Mouse (Mus musculus) gastrocnemius, adult 18-20 months (tissue): ENCODE data around the gene Sox5. TPM values are rescaled to one million over a fixed set of nuclear protein-coding genes. Genes with fewer than 3 reads are reported as not detected.

ENCODE experiments used
- DNase-seq: peaks from one replicate; pipeline ENCODE4 v3.0.0; 2021; ENCODE audit warnings: low spot score
- total RNA-seq, 2 experiments: library from RNA; stranded (reverse); gene quantifications; 2 replicates each; pipeline ENCODE4 v1.2.3; 2021

Sox5 gene
- total RNA-seq, 2 experiments from 2014 or later, result 1.1 to 1.3 TPM

DNA sequence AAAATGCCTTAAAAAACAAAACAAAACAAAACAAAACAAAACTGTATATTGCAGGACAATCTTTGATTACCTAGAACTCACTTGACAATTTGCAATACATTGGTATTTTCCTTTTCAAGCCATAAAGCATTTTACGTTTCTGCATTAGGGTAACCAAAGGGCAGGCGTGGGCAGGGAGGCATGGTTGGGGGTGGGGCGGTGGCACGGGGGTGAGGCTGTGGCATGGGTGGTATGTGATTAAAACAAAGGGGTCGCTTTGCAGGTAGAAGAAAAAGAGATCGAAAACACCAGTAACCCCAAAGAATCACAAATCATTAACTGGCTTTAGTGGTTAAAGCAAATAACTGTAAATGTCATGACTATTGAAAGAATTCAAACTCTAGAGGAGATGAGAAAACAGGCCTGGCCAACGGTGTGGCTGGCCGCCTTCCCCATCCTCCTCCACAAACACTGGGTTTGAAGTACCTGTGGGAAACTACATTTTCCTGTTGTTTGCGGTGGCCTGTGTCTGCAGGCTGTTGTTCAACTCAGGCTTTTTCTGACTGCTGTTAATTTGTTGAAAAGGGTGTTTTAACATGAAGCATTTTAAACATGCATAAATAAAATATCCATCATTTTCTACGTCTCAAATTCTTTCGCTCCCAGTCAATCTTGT, 289.9 kb downstream of the Sox5 start:
- no peak for DNase-seq

GRCm38 (mm10) chr6:144490896-144491295, 290.9 kb downstream of the Sox5 start:
- no peak for DNase-seq

DNA sequence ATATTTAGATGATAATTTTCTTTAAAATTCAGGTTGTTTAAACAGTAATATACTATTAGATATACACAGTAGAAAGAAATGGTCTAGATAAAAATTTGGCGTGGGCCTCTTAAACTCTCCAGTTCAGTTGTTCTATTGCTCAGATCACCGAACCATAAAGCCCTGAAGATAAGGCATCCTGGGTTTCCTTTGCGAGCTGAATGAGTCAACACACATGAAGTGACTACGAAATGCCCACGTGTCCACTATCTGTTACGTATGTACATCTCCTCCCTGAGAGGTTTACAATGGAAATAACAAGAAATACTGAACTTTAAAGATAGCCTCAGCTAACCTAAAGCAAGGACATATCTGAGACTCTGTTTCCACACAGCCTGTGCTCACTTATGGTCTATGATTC, 296.2 kb downstream of the Sox5 start:
- DNase-seq, result no peak

GRCm38 (mm10) chr6:144483166-144483565, 298.6 kb downstream of the Sox5 start:
- DNase-seq, result no peak

DNA sequence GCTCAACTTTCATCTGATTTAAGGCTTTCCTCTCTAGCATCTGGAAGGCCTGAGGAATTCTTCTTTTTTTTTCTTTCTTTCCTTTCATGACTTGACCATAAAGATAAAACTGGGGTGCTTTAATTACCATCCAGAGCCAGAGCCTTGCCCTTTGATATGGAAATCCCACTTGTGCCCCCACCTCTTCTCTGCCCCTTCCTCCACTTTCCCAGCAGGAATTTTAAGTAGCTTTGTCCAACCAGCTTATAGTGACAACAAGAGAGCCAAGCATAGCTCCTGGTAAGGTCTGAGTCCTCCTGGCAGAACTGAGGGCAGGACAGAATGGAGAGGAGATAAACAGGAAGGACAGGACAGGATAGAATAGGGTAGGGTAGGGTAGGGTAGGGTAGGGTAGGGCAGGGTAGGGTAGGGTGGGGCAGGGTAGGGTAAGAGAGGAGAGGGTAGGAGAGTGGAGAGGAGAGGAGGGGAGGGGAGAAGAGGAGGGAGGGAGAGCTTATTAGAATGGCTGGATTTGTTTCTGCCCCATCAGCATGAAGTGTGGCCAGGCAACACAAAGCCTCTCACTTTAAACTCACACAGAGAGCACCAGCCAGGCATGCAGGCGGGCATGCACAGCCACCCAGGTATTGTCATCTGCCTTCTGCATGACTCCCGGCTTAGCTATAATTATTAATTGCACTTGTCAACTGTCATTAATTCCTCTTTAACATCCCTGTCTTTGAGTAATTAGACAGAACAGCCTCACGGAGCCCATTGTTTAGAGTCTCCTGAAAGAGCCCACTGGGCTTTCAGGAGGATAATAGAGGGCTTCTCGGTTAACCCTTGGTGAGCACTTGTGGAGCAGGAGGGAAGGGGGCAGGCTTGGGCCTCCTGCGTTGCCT, 300.9 kb downstream of the Sox5 start:
- no peak for DNase-seq

DNA sequence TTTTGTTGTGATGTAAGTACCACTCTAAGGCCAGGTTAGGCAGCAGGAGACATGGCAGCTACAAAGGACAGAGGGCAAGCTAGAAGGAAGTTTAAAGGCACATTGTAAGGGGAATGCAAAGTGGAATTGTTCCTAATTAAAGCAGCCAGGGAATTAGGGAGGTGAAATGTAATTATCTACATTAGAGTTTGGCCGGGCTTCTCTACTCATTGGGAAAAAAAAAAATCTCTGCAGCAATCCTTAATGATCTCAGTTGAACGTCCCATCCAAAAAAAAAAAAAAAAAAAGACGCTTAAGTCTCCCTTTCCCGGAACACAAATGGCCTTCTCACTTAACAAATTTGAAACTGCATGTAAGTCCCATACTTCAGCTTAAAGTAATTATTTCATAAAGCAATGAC, 301.9 kb downstream of the Sox5 start:
- DNase-seq, result no peak

- no peak for DNase-seq
These were observed 304.3 kb downstream of the Sox5 start for GRCm38 (mm10) chr6:144477287-144478064.

- DNase-seq, result no peak
These were observed 308.3 kb downstream of the Sox5 start for GRCm38 (mm10) chr6:144473437-144473836.

DNA sequence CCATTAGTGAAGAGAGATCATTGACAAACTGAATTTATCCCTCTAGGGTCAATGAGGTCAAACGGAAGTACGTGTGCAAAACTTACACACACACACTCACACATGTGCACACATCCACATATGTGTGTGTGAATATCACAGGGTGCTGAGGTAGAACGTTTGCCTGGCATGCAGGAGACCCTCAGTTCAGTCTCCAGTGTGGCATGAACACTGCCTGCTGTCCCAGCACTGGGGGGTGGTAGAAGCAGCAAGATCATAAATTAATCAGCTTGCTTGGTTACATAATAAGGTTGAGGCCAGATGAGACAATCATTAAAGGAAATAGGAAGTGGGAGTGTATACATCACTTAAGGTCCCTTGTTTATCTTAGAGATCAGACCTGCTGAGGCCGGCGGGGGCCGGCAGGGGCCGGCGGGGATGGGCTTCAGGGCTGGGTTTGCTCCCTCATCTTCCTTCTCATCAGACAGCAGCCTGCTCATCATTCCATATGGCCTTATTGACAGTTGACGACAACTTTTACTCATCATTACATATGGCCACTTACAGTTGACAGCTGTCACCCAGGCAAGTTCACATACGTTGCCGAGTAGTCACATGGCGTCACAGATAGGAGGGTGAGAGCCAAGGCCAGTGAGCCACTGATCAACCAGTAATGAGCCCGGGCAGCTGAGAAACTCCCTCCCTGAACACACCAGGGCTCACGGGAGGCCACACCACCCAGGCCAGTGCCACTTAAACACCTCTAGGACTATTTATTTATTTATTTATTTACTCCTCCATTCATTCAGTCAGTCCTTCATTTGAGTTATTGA, 309.5 kb downstream of the Sox5 start:
- DNase-seq, result no peak

GRCm38 (mm10) chr6:144466711-144467110, 315.1 kb downstream of the Sox5 start:
- DNase-seq, result no peak

- no peak for DNase-seq
These were observed 318.1 kb downstream of the Sox5 start for GRCm38 (mm10) chr6:144463691-144464090.

- no peak for DNase-seq
These were observed 318.5 kb downstream of the Sox5 start for GRCm38 (mm10) chr6:144463274-144463673.

- no peak for DNase-seq
These were observed 322.3 kb downstream of the Sox5 start for GRCm38 (mm10) chr6:144459486-144459885.

GRCm38 (mm10) chr6:144457500-144457899, 324.3 kb downstream of the Sox5 start:
- DNase-seq, result no peak

GRCm38 (mm10) chr6:144454291-144455276, 327.2 kb downstream of the Sox5 start:
- DNase-seq, result no peak

- DNase-seq, result no peak
These were observed 328.2 kb downstream of the Sox5 start for GRCm38 (mm10) chr6:144453605-144454004.

- DNase-seq, result no peak
These were observed 328.6 kb downstream of the Sox5 start for GRCm38 (mm10) chr6:144453147-144453546.

DNA sequence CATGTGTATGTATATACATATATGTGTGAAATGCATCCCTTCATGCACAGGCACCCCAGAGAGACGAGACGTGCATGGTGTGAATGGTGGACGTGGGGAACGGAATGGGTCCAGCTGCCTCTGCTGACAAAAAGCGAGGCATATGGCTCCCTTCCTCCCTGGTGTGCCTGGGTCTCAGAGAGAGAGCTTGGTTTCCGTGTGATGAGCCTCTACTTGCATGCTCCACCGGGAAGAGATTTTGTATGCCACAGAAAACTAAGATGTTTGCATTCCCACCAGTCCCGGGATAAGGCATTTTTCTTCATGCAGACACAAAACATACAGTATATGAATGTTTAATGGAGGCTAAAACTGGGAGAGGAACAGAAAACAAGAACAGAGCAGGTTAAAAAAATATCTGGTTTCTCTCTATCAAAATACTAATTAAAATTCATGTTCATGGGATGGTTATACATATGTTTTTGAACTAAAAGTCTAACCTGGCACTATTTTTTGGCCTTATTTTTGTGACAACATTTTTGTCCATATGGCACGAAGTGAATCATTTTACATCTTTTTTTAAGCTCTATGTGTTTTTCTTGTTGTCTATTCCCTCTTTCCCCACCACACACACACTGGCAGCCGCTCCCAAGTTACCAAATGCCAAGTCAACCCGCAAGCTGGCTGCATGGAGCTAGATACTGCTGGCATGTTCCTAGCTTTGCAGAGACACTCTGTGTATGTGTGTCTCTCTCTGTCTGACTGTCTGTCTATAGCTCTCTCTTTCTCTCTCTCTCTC, 329.4 kb downstream of the Sox5 start:
- DNase-seq, result no peak

DNA sequence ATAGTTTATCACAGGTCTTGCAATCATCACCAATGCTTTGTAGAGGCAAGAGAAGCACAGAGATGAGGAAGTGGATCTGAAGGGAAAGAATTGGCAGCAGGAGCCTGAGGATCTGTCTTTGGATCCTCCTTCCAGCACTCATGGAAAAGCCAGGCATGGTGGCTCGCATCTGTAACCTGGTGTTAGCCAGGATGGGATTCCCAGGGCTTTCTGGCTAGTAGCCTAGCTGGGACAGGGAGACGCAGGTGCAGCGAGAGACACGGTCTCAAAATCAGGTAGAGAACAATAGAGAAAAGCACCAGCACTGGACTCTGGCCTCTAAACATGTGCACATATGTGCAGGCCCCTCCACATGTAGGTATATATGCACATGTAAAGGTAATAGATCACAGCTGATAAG, 330.1 kb downstream of the Sox5 start:
- no peak for DNase-seq
